Mouse (Mus musculus): ENCODE measurements around the gene Dst. TPM values are rescaled to one million over a fixed set of nuclear protein-coding genes. Genes with fewer than 3 reads are reported as not detected.

Dst gene
- polyA plus RNA-seq, 1 experiment from 2014 or later, result 17.9 TPM

- Histone ChIP-seq H3K4me3 (no peak overlapping the region), H3K9ac (peak overlapping the region; percentile 61; the same call in 1 of the 2 replicates), H3K27me3 (replicated peaks) (no peaks in the 10 kb centered on the region), H3K9me3 (no peaks in the 10 kb centered on the region), H3K4me2 (no peak overlapping the region), H3K36me3 (no peaks in the 10 kb centered on the region), H3K4me1 (peaks cover 34% of the 10 kb centered on the region), H3K27ac (replicated peaks) (peak overlapping the region; percentile 86)
- WGBS, result 74% methylated on average over 6 of the region's 6 CpGs
- ATAC-seq (ENCODE audit: extremely low read depth, insufficient number of reproducible peaks, low FRiP score, low TSS enrichment), result no peak
Measured at GRCm38 (mm10) chr1:33947838-33948237, 39.8 kb downstream of the Dst start.

- 87% methylated on average over 5 of the region's 5 CpGs for WGBS
- H3K27ac ChIP-seq (replicated peaks), result no peak overlapping the region
- no peaks in the 10 kb centered on the region for H3K36me3 ChIP-seq
- peaks cover 34% of the 10 kb centered on the region for H3K4me1 ChIP-seq
- no peak overlapping the region for H3K9ac ChIP-seq
- no peaks in the 10 kb centered on the region for H3K9me3 ChIP-seq
- no peak overlapping the region for H3K4me2 ChIP-seq
- H3K4me3 ChIP-seq, result no peak overlapping the region
- no peak for ATAC-seq (ENCODE audit: extremely low read depth, insufficient number of reproducible peaks, low FRiP score, low TSS enrichment)
- H3K27me3 ChIP-seq (replicated peaks), result no peaks in the 10 kb centered on the region
Measured at GRCm38 (mm10) chr1:33948511-33948910, 40.5 kb downstream of the Dst start.

GRCm38 (mm10) chr1:33955626-33956025 is 47.6 kb downstream of the Dst start:
- ATAC-seq (ENCODE audit: extremely low read depth, insufficient number of reproducible peaks, low FRiP score, low TSS enrichment), result no peak
- Histone ChIP-seq H3K27ac (replicated peaks) (no peak overlapping the region), H3K4me2 (no peak overlapping the region), H3K27me3 (replicated peaks) (no peaks in the 10 kb centered on the region), H3K36me3 (no peaks in the 10 kb centered on the region), H3K4me1 (peaks cover 8% of the 10 kb centered on the region; the same call in 1 of the 2 replicates), H3K9ac (no peak overlapping the region), H3K4me3 (no peak overlapping the region), H3K9me3 (0 out of 2 replicates have a peak, but pooled peaks cover 4% of the 10 kb centered on the region)
- WGBS, result 86% methylated on average over 6 of the region's 6 CpGs

GRCm38 (mm10) chr1:33960439-33960838 is 52.4 kb downstream of the Dst start:
- no peak for ATAC-seq (ENCODE audit: extremely low read depth, insufficient number of reproducible peaks, low FRiP score, low TSS enrichment)
- Histone ChIP-seq H3K4me2 (no peak overlapping the region), H3K27ac (replicated peaks) (peak overlapping the region; percentile 49)

GRCm38 (mm10) chr1:33964643-33965042 is 56.6 kb downstream of the Dst start:
- H3K4me3 ChIP-seq, result no peak overlapping the region
- H3K27ac ChIP-seq (replicated peaks), result no peak overlapping the region
- peaks cover 28% of the 10 kb centered on the region for H3K4me1 ChIP-seq
- WGBS, result 27% methylated on average over 5 of the region's 5 CpGs
- no peak for ATAC-seq (ENCODE audit: extremely low read depth, insufficient number of reproducible peaks, low FRiP score, low TSS enrichment)
- no peaks in the 10 kb centered on the region for H3K36me3 ChIP-seq
- H3K9ac ChIP-seq, result no peak overlapping the region
- peak overlapping the region; percentile 30; the same call in 1 of the 2 replicates for H3K4me2 ChIP-seq
- H3K9me3 ChIP-seq, result no peaks in the 10 kb centered on the region
- H3K27me3 ChIP-seq (replicated peaks), result no peaks in the 10 kb centered on the region

More at GRCm38 (mm10) chr1:33960439-33960838, 52.4 kb downstream of the Dst start:
- no peaks in the 10 kb centered on the region for H3K27me3 ChIP-seq (replicated peaks)
- H3K9ac ChIP-seq, result no peak overlapping the region
- no peaks in the 10 kb centered on the region for H3K36me3 ChIP-seq
- H3K4me1 ChIP-seq, result peaks cover 16% of the 10 kb centered on the region; the same call in 1 of the 2 replicates
- H3K4me3 ChIP-seq, result no peak overlapping the region
- H3K9me3 ChIP-seq, result 0 out of 2 replicates have a peak, but pooled peaks cover 4% of the 10 kb centered on the region
- WGBS, result 49% methylated on average over 8 of the region's 8 CpGs

GRCm38 (mm10) chr1:33965824-33966223 is 57.8 kb downstream of the Dst start:
- Histone ChIP-seq H3K4me3 (no peak overlapping the region), H3K9me3 (no peaks in the 10 kb centered on the region), H3K27me3 (replicated peaks) (no peaks in the 10 kb centered on the region), H3K27ac (replicated peaks) (no peak overlapping the region), H3K4me2 (no peak overlapping the region), H3K9ac (no peak overlapping the region), H3K4me1 (peaks cover 18% of the 10 kb centered on the region), H3K36me3 (no peaks in the 10 kb centered on the region)
- WGBS, result 78% methylated on average over 4 of the region's 4 CpGs
- no peak for ATAC-seq (ENCODE audit: extremely low read depth, insufficient number of reproducible peaks, low FRiP score, low TSS enrichment)

GRCm38 (mm10) chr1:33966328-33966727 is 58.3 kb downstream of the Dst start:
- Histone ChIP-seq H3K4me1 (peaks cover 16% of the 10 kb centered on the region), H3K9me3 (no peaks in the 10 kb centered on the region), H3K27ac (replicated peaks) (no peak overlapping the region), H3K4me3 (no peak overlapping the region), H3K27me3 (replicated peaks) (no peaks in the 10 kb centered on the region), H3K9ac (no peak overlapping the region; the same call in 1 of the 2 replicates), H3K4me2 (peak overlapping the region; percentile 24), H3K36me3 (no peaks in the 10 kb centered on the region)
- WGBS, result 30% methylated on average over 6 of the region's 6 CpGs
- no peak for ATAC-seq (ENCODE audit: extremely low read depth, insufficient number of reproducible peaks, low FRiP score, low TSS enrichment)

GRCm38 (mm10) chr1:33967206-33967605 is 59.2 kb downstream of the Dst start:
- 70% methylated on average over 4 of the region's 4 CpGs for WGBS
- H3K27ac ChIP-seq (replicated peaks), result no peak overlapping the region
- no peaks in the 10 kb centered on the region for H3K36me3 ChIP-seq
- no peak overlapping the region for H3K4me2 ChIP-seq
- H3K9ac ChIP-seq, result no peak overlapping the region
- ATAC-seq (ENCODE audit: extremely low read depth, insufficient number of reproducible peaks, low FRiP score, low TSS enrichment), result no peak
- H3K9me3 ChIP-seq, result no peaks in the 10 kb centered on the region
- H3K4me3 ChIP-seq, result no peak overlapping the region
- peaks cover 16% of the 10 kb centered on the region for H3K4me1 ChIP-seq
- H3K27me3 ChIP-seq (replicated peaks), result no peaks in the 10 kb centered on the region

GRCm38 (mm10) chr1:33969910-33970309 is 61.9 kb downstream of the Dst start:
- Histone ChIP-seq H3K4me2 (no peak overlapping the region), H3K9ac (no peak overlapping the region), H3K4me3 (no peak overlapping the region), H3K27me3 (replicated peaks) (no peaks in the 10 kb centered on the region), H3K4me1 (peaks cover 12% of the 10 kb centered on the region), H3K9me3 (no peaks in the 10 kb centered on the region), H3K36me3 (no peaks in the 10 kb centered on the region), H3K27ac (replicated peaks) (no peak overlapping the region)
- 66% methylated on average over 2 of the region's 2 CpGs for WGBS
- ATAC-seq (ENCODE audit: extremely low read depth, insufficient number of reproducible peaks, low FRiP score, low TSS enrichment), result no peak

- 81% methylated on average over 11 of the region's 11 CpGs for WGBS
- no peak for ATAC-seq (ENCODE audit: extremely low read depth, insufficient number of reproducible peaks, low FRiP score, low TSS enrichment)
- H3K4me2 ChIP-seq, result no peak overlapping the region
- H3K4me3 ChIP-seq, result no peak overlapping the region
- no peaks in the 10 kb centered on the region for H3K36me3 ChIP-seq
- no peaks in the 10 kb centered on the region for H3K9me3 ChIP-seq
- no peaks in the 10 kb centered on the region for H3K27me3 ChIP-seq (replicated peaks)
- H3K4me1 ChIP-seq, result no peaks in the 10 kb centered on the region
- H3K27ac ChIP-seq (replicated peaks), result no peak overlapping the region
- no peak overlapping the region for H3K9ac ChIP-seq
Measured at GRCm38 (mm10) chr1:33974401-33974800, 66.4 kb downstream of the Dst start.

GRCm38 (mm10) chr1:33975333-33975732 is 67.3 kb downstream of the Dst start:
- no peak for ATAC-seq (ENCODE audit: extremely low read depth, insufficient number of reproducible peaks, low FRiP score, low TSS enrichment)
- Histone ChIP-seq H3K27me3 (replicated peaks) (no peaks in the 10 kb centered on the region), H3K9me3 (no peaks in the 10 kb centered on the region), H3K9ac (no peak overlapping the region), H3K4me3 (no peak overlapping the region), H3K4me2 (no peak overlapping the region), H3K4me1 (no peaks in the 10 kb centered on the region), H3K36me3 (no peaks in the 10 kb centered on the region), H3K27ac (replicated peaks) (no peak overlapping the region)
- 84% methylated on average over 4 of the region's 4 CpGs for WGBS

- Histone ChIP-seq H3K9me3 (no peaks in the 10 kb centered on the region), H3K4me3 (no peak overlapping the region), H3K9ac (no peak overlapping the region), H3K27me3 (replicated peaks) (no peaks in the 10 kb centered on the region), H3K36me3 (no peaks in the 10 kb centered on the region), H3K4me1 (peaks cover 10% of the 10 kb centered on the region), H3K27ac (replicated peaks) (no peak overlapping the region), H3K4me2 (no peak overlapping the region)
- WGBS, result 83% methylated on average over 6 of the region's 6 CpGs
- no peak for ATAC-seq (ENCODE audit: extremely low read depth, insufficient number of reproducible peaks, low FRiP score, low TSS enrichment)
Measured at GRCm38 (mm10) chr1:33977832-33978231, 69.8 kb downstream of the Dst start.

All from heart, embryonic 13.5 days (tissue).